Mouse (Mus musculus) liver, embryonic 14.5 days (tissue): ENCODE measurements at regions not wholly inside any gene's neighbourhood (a gene's known extent, or its start where the extent isn't known, plus 50 kb on each side); places are given as distances from the start of the nearest gene placed in this dataset.
A peak's percentile ranks its signal among the peaks of the same experiment; 100 is the strongest.

ENCODE experiments used
- CTCF ChIP-seq: IDR thresholded peaks from 2 replicates; pipeline ENCODE4 v1.5.1; 2016; ENCODE audit warnings: antibody characterized with exemption, low read depth, control low read depth
- EP300 ChIP-seq: IDR thresholded peaks from 2 replicates; pipeline ENCODE4 v1.6.1; 2016; ENCODE audit warnings: antibody characterized with exemption, low read depth

GRCm38 (mm10) chr6:103296015-103296414, 214.4 kb upstream of the Chl1 start:
- peak; percentile 65 for TF ChIP-seq CTCF
- no peak for TF ChIP-seq EP300
